Mouse (Mus musculus): ENCODE data around the gene Rinl.
A peak's percentile ranks its signal among the peaks of the same experiment; 100 is the strongest.

Gene Rinl

DNA sequence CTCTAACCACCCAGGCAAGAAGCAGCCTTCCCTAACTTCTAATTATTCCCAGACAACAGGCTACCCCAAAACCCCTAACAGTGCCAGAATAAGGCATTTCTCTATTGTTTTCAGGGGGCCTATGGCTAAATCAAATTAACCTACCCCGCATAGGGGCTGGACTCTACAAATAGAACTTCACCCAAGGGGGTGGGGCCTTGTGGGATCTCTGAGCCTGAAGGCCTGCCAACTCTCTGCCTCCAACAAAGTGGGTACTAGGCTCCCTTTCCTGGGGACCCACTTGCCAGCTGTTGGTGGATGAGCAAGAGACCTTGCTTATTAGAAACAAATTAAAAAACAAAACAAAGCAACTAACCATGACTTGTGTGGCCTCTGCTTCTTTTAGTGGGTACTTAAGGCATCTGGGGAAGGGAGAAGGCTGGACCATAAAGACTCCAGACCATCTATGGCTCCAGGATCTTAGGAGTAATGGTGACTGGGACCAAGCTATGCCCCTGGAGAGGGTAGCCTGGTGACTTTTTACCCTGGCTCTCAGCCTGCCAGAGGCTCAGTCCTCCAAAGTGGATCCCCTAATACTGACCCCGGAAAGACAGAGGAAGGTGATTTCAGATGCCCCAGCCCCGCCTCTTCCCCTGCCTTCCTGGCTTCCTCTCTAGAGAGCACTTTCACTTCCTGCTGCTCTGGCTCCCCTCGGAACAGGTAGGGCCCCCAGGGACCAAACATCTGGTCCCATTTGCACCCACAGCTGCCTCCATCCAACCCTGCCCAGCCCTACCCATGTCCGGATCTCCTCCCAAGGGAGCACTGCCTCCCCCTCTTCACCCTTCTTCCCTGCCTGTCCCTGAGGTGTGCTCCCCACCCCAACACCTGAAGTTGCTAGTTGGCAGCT lies at the start of gene Rinl:
Gene Rinl, plus strand, starts transcription at position 663 of the 889 bp plus-strand sequence.
- no peak for DNase-seq (ENCODE audit: low spot score)

DNA sequence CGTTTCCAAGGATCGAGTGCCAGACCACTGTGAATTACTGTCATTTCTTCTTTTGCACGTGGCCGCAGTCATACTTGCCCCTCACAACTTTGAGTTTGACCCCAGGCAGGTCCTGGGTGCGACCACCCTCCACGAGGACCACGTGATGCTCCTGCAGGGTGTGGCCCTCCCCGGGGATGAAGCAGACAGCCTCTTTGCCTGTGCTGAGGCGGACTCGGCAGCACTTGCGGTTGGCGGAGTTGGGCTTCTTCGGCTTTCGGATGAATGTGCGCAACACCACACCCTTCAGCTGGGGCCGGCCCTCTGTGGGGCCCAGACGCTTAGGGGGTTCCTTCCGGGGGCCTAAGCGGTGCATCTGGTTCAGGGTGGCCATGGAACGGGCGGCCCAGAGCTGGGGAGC lies 48.9 kb upstream of the Rinl start:
- DNase-seq (ENCODE audit: low spot score) = no peak

DNA sequence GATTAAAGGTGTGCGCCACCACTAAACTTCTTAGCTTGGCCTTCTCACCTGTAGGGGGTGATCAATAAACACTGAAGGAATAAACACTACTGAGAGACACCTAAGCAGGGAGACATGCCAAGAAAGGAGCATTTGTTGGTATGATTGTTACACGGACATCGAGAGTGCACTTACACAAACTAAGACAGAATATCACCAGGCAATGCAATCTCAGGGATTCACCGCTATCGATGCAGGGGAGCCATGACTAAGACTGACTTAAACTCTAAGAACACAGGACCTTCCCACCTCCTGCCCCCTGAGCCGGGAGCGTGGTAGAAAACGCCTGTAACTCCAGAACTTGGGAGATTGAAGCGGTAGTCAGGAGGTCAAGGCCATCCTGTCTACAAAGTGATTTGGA lies 47.8 kb upstream of the Rinl start:
- no peak for DNase-seq (ENCODE audit: low spot score)

DNA sequence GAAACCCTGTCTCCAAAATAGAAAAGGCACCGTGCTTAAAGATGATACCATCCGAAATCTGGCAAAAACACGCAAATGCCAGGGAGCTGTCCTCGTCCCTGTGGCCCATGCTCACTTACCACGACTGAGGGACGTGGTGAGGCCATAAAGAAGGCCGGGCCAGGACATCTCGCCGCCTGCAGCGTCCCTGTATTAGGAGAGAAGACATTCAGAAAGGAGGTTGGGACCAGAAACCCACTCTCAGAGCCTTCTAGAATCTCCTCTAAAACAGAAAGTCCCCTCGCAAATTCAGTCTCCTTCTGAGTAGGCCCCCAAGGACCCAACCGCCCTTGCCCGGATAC lies 47.4 kb upstream of the Rinl start:
- DNase-seq (ENCODE audit: low spot score) = no peak

DNA sequence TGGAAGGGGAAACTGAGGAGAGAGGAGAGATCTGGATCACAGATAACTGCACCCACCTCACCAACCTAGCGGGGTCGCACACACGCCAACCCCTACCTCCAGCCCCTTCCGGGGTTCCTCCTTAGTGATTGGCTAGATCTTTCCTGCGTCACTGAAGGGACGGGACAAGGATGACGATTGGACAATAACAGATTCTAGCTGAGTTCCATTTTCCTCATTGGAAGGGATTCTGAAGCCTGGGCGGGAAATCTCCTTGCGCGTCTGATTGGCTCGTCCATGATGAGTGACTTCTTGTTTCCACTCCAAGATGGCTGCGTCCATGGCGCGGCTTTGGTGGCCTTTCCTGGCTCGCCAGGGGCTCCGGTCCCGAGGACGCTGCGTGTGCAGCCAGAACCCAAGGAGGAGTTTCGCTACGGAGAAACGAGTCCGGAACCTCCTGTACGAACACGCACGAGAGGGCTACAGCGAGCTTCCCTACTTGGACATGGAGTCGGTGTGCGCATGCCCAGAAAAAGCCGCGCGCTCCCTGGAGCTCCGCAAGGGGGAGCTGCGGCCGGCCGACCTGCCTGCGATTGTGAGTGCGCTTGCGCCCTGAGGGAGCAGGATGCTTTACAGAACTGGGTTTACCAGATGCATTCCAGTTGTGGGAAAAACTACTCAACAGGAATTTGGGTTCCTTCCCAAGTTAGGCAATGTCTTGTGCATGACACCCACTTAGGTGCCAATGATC lies 46.9 kb upstream of the Rinl start, which contains the start of the genes Mrps12 and Sars2:
Gene Mrps12, minus strand, starts transcription at position 112 of the 730 bp plus-strand sequence.
Gene Sars2, plus strand, starts transcription at position 284 of the 730 bp plus-strand sequence.
- DNase-seq (ENCODE audit: low spot score) = peak; percentile 96

DNA sequence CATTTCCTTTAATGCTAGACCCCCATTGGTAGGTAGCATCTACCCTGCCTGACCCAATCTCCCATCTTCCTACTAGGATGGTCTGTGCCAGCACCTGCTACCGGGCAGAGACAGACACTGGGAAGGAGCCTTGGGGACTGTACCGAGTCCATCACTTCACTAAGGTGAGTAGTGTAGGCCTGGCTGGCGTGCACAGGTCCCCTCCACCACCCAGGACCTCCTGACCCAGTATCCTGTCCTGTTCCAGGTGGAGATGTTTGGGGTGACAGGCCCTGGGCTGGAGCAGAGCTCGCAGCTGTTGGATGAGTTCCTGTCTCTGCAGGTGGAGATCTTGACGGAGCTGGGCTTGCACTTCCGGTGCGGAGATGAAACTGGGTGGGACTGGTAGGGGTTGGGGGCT lies 38.8 kb upstream of the Rinl start:
- no peak for DNase-seq (ENCODE audit: low spot score)

DNA sequence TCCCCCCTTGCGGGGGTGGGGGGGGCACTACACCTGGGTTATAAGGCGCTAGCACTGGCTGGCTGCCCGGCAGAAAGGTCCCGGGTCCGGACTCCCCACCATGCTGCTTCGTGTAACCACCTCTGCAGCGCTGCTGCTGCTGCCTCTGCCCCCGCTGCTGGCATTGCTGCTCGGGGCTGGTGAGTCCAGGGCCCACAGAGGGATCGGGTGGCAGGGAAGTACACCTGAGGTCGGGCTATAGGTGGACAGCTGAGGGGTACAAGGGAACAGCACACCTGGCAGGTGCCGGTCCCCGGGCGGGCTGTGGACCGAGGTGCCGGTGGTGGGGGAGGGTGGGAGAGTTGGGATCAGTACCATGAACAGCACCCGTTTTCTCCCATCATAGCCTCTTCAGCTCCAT lies 32.7 kb upstream of the Rinl start, which contains the start of gene Ccer2:
Gene Ccer2, plus strand, starts transcription at position 96 of the 400 bp plus-strand sequence.
- DNase-seq (ENCODE audit: low spot score) = no peak

DNA sequence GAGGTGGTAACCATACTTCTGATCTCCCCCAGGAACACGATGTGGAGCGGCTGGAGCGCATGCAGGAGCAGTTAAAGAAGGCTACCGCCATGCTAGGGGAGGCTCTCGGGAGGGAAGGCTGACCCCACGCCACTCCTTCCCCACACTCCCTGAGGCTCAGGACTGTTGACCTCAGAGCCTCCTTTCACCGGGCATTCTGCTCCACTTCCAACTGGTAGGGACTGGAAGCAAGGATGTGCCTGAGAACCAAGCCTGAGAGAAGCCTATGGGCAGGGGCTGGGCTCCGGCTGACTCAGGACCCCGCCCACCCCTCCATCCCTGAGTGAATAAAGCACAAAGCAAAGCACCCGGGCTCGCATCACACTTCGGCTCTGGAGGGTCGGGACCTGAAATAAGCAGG lies 30.1 kb upstream of the Rinl start:
- DNase-seq (ENCODE audit: low spot score) = no peak

DNA sequence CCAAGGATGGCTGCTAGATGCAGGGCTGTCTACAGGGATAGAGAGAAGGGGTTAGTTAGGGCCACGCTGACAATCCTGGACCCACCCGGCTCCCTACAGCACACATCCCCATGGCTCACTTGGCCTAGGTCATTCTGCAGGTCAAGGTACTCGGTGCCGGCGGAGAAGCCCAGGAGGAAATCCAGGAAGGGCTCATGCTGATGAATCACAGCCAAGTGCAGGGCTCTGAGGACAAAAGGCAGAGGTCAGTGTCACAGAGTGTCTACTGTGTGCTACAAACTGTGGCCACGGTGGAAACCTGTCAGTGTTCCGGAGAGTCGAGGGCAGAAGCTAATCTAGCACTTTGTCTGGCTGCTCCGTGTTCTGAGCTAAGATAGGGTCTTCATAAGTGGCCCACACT lies 26.9 kb upstream of the Rinl start:
- no peak for DNase-seq (ENCODE audit: low spot score)

DNA sequence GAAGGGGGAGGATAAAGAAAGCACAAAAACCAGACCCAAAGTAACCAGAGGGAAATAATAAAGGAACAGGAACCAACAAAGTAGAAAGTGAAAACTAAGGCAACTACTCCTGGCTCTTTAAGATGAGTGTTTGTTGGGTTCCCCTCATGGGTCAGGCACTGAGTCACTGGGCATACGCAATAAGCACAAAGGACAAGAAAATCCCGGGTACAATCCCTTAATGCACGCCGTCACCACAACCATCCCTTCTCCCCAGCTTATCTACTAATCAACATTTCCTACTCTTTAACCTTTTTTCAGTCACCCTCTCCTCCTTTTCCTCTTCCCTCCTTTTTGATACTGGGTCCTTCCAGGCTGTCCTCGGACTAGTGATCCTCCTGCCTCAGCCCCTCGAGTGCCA lies 23.6 kb upstream of the Rinl start:
- no peak for DNase-seq (ENCODE audit: low spot score)

DNA sequence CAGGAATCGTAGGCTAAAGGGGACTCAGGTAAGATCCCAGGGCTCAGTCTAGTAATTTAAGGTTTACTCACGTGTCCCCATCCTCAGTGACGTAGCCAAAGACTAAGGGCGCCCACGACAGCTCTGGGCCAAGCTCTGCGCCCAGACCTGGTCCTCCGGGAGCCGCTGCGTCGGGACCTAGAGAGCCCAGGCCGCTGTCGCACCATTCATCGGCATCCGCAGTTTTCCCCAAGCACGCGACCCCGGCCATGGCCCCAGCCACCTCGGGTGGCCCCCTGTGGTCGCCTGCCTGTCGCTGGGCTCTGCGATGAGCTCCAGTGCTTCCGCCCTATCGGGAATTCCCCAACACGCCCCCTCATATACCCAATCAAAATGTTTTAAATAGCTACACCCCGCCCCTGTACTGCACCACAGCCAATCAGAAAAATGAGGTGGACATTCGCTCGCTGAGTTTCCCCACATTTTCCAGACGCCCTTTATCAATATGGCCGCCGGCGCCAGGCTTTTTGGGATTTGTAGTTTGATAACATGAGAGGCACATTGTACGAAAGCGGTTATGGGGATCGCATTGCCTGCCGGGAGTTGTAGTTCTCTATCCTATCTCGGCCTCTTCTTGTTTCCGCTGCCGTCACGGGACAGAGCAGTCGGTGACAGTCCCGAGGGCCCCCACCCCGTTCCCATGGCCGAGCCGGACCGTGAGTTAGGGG lies 22.4 kb upstream of the Rinl start, which contains the start of gene Sirt2:
Gene Sirt2, plus strand, starts transcription at position 563 of the 707 bp plus-strand sequence.
- DNase-seq (ENCODE audit: low spot score) = peak; percentile 97

DNA sequence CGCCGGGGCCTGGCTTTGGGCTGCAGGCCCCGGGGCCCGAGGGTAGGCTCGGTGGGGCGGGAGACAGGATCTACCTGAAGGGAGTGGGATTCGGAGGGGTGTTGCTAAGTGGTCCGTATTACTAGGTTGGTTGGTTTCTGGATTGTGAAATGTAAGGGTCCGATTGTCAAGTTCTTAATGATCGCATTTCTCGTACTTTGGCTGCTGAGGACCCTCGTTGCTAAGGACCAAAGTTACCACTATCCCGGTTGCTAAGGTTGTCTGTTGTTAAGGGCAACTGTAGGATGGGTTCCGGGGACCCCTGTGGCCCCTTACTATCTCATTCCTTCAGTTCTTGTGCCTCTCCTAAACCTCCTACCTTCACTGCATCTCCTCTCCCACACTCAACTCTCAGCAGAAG lies 21.9 kb upstream of the Rinl start:
- no peak for DNase-seq (ENCODE audit: low spot score)

DNA sequence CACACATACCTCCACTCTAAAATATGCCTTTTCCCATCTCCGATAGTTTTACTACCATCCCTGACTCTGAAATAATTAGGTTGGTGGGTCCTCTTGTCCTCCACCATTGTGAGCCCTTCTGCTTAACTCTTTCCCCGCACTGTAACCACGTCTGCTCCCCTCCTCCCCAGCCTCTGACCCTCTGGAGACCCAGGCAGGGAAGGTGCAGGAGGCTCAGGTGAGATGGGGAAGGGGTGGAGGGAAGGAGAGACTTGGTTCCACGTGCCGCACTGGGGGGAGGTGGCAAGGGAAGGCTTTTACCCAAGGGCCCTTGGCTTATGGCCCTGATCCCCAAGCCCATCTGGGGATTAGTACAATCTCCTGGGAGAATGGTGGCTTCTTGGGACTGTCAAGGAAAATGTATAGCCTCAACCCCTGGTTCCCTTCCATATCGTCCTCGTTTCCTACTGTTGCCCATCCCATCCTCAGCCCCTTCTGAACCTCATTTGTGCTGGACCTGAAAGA lies 21.3 kb upstream of the Rinl start, which contains the start of gene Nfkbib:
Gene Nfkbib, minus strand, starts transcription at position 51 of the 504 bp plus-strand sequence.
- no peak for DNase-seq (ENCODE audit: low spot score)

DNA sequence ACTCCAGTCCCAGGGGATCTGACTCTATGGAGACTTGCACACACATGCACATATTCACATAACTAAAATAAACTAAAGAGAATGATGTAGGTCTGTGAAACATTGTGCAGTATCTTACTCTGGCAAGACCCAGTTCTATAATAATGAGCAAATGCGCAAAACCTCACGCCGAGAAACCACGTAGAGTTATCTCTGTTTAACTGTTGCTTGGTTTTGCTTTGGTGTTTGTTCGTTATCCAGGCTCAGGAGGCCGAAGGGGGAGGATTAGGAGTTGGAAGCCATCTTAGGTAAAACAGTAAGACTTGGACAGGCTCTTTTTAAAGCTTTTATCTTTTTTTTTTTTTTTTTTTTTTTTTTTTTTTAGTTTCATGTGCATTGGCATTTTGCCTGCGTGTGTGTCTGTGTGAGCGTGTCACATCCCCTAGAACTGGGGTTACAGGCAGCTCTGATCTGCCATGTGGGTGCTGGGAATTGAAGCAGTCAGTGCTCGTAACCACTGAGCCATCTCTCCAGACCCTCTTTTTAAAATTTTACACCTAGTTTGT lies 19.3 kb upstream of the Rinl start:
- no peak for DNase-seq (ENCODE audit: low spot score)

DNA sequence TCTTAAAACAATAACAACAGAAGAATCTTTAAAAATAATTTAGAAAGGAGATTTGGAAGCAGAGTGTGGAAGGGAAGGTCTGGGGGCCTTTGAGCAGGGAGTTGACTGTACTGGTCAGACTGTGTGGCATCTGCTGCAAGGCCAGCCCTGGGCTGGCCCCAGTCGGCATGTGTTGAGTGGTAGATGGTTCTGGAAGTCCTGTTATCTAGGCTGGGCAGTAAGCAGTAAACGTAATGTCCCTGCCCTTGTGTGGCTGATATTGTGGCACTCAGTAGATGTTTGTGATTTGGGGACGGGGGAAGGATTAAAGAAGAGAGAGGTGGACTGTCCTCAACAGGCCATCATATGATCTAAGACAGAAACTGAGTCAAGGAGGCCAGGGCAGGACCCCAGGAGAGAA lies 18.5 kb upstream of the Rinl start:
- DNase-seq (ENCODE audit: low spot score) = no peak

DNA sequence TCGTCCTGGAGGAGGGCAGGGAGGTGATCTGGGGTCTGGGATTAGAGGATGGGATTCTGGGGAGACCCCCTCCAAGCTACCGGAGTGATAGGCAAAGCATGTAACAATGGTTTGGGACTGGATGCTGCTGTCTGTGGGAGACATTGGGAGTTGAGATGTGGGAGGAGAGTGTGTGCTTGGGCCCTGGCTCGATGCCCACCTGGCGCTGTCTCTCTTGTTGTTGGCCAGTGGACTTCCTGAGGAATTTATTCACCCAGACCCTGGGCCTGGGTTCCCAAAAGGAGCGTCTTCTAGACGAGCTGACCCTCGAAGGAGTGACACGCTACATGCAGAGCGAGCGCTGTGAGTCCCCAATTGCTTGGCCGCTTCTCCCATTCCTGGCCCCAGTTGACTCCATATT lies 16.9 kb upstream of the Rinl start:
- DNase-seq (ENCODE audit: low spot score) = no peak

DNA sequence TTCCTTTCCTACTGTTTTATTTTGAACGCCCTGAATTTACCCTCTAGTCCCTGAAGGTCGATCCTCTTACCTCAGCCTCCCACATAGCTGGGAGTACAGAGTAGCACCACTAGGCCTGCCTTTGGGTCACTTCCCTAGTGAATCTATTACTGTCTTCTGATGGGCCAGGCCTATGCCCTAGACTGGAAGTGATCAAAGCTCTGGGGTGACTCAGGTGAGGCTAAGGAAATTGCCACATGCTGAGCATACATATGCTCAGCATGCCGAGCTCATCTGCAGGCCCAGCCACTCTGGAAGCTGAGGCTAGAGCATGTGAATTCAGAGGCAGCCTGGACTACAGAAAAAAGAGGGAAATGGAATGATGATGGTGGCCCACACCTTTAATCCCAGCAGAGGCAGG lies 15.6 kb upstream of the Rinl start:
- DNase-seq (ENCODE audit: low spot score) = no peak

DNA sequence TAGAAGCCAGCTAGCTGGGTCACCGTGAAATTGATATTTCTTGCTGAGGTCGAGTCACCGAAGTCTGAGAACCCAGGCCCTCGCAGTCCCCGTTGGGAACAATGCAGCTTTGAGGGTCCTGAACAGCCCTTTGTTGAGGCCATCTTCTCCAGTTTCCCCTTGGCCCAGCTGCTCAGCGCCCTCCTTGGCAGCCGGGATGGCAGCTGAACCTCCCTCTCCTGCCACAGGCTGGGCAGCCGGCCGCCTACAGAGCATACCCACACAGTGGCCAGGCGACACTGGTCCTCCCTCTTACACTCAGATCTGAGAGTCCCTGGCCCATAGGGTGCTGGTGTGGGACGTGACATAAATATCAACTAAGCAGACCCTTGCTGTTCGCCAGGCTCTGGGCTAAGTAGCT lies 14.6 kb upstream of the Rinl start:
- DNase-seq (ENCODE audit: low spot score) = no peak

DNA sequence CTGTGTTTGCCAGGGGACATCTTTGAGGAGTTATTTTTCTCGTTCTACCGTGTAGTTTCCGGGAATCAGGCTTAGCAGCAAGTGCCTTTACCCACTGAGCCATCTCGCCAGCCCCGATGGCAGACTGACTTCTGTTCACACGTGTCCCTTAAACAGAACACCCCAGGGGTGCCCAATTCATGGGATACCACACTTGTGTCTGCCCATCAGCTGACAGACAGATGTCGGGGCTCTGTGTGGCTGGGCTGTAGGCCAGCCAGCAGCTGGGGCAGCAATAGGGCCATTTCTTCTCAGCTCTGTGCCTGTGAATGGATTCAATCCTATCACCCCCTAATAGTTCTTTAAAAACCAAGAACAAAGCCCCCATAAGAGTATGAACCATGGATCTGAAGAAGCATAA lies 13.6 kb upstream of the Rinl start:
- DNase-seq (ENCODE audit: low spot score) = no peak

DNA sequence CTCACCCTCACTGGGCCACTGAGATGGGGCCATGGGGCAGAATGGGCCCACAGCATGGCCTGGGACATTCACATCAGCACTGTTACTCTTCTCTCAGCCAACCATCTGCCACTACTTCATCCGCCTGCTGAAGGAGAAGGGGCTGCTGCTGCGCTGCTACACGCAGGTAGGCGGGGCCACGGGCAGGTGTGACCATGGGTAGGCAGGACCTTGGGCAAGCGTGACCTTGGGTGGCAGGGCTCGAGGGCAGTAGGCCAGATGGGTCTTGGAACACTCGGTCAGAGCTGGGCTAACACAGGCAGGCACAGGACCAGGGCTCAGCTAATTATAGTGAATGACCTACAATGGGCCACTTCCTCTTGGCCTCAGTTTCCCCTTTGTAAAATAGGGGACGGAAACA lies 9.9 kb upstream of the Rinl start:
- no peak for DNase-seq (ENCODE audit: low spot score)

DNA sequence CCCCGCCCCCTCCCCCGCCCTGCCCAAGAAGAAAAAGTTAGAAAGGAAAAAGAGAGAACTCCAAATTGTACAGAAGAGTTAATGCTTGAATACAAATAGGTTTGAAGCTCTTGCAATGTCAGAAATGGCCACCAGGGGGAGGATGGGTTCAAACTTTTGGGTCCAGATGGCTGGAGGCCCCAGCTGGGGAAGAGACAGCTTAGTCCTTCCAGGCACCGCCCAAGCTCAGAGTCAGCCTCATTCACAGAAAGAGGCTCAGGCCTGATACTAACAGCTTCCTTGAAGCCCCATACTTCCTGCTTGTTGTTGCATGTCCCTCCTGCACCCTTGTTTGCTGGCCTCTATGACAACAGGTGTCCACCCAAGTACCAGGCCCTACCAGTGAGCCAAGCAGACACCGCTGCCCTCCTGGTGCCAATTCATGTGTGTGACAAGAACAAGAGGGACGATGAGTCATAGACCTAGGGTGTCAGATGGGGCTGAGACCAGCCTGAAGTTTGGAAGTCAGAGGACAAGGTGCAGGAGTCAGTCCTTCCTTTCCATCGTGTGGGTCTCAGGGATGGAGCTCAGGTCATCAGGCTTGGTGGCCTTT lies 8.6 kb upstream of the Rinl start:
- DNase-seq (ENCODE audit: low spot score) = peak; percentile 78

DNA sequence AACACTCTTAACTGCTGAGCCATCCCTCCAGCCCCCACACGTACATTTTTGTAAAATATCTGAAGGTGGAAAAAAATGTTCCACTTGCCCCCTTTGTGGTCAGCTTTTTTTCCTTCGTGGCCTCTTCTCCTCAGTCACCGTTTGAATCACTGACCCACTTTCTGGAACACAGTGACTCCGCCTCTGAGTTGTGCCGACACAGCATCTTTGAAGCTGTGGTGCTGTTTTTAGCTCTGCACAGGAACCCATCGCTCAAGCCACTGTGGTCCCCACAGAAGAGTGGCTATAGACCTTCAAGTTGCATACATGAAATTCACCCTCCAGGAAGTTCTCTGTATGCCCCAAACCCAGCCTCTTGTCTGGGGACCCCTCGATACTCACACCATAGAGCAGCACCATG lies 7.9 kb upstream of the Rinl start:
- no peak for DNase-seq (ENCODE audit: low spot score)
